In genomic region chr9:111166612-111167011, GRCm38 (mm10) we compare ENCODE assay signal across 29 mouse cellular contexts. TPM values are rescaled to one million over a fixed set of nuclear protein-coding genes. Genes with fewer than 3 reads are reported as not detected.
DNase-seq lines count a peak whose midpoint lies in the region; ATAC-seq and TF ChIP-seq lines count a peak whose summit lies in the region.
"Had no signal": no experiment of that assay in that cellular context is flagged by ENCODE, and none has a peak within 500 bp of the region (broad histone marks: within the 10 kb centered on the region; RNA-seq: fewer than 3 reads in every experiment).

No protein-coding gene starts in this region.

- H3K9ac ChIP-seq in forebrain, postnatal 0 days, result no peak overlapping the region
- no peak overlapping the region for H3K9ac ChIP-seq in forebrain, embryonic 12.5 days
- H3K9ac ChIP-seq in hindbrain, embryonic 11.5 days (ENCODE audit: low read depth, low read length), result no peak overlapping the region
- no peak overlapping the region for H3K9ac ChIP-seq in midbrain, embryonic 11.5 days (ENCODE audit: low read length)
- no peak overlapping the region for H3K9ac ChIP-seq in midbrain, embryonic 14.5 days (replicated peaks; ENCODE audit: low read length)
- H3K9ac ChIP-seq: embryonic facial prominence, embryonic 12.5 days; forebrain, embryonic 15.5 days; limb, embryonic 13.5 days; neural tube, embryonic 13.5 days had no signal

- no peaks in the 10 kb centered on the region for H3K9me3 ChIP-seq in forebrain, postnatal 0 days (ENCODE audit: low read length)
- no peaks in the 10 kb centered on the region for H3K9me3 ChIP-seq in forebrain, embryonic 12.5 days
- no peaks in the 10 kb centered on the region for H3K9me3 ChIP-seq in hindbrain, embryonic 10.5 days
- no peaks in the 10 kb centered on the region for H3K9me3 ChIP-seq in hindbrain, embryonic 11.5 days (ENCODE audit: control insufficient read depth, low read length)
- H3K9me3 ChIP-seq in midbrain, embryonic 11.5 days (ENCODE audit: control insufficient read depth, low read length), result no peaks in the 10 kb centered on the region
- no peaks in the 10 kb centered on the region for H3K9me3 ChIP-seq in midbrain, embryonic 14.5 days (ENCODE audit: control insufficient read depth, low read length)
- H3K9me3 ChIP-seq: embryonic facial prominence, embryonic 12.5 days; forebrain, embryonic 15.5 days; limb, embryonic 13.5 days; megakaryocyte, embryonic 14.5 days; neural tube, embryonic 13.5 days had no signal

- H3K4me3 ChIP-seq in forebrain, postnatal 0 days (ENCODE audit: low read depth, low read length), result no peak overlapping the region
- H3K4me3 ChIP-seq in forebrain, embryonic 12.5 days (replicated peaks), result no peak overlapping the region
- H3K4me3 ChIP-seq in hindbrain, embryonic 10.5 days, result no peak overlapping the region
- H3K4me3 ChIP-seq in hindbrain, embryonic 11.5 days (ENCODE audit: low read depth, low read length), result no peak overlapping the region
- no peak overlapping the region for H3K4me3 ChIP-seq in midbrain, embryonic 11.5 days (ENCODE audit: low read depth, low read length)
- no peak overlapping the region for H3K4me3 ChIP-seq in midbrain, embryonic 14.5 days (replicated peaks; ENCODE audit: low read depth, low read length)
- H3K4me3 ChIP-seq: embryonic facial prominence, embryonic 12.5 days; erythroblast, embryonic 14.5 days; forebrain, embryonic 15.5 days; limb, embryonic 13.5 days; megakaryocyte, embryonic 14.5 days; myocyte; neural tube, embryonic 13.5 days had no signal

- 43% methylated on average over 4 of the region's 4 CpGs for WGBS in forebrain, postnatal 0 days
- 67% methylated on average over 4 of the region's 4 CpGs for WGBS in forebrain, embryonic 12.5 days
- 55% methylated on average over 4 of the region's 4 CpGs for WGBS in hindbrain, embryonic 10.5 days
- 53% methylated on average over 4 of the region's 4 CpGs for whole genome bisulfite sequencing in hindbrain, embryonic 11.5 days
- WGBS in midbrain, embryonic 11.5 days, result 61% methylated on average over 4 of the region's 4 CpGs
- WGBS in midbrain, embryonic 14.5 days, result 39% methylated on average over 4 of the region's 4 CpGs

- H3K27me3 ChIP-seq in forebrain, postnatal 0 days (ENCODE audit: insufficient read depth, low read length), result no peaks in the 10 kb centered on the region
- no peaks in the 10 kb centered on the region for H3K27me3 ChIP-seq in forebrain, embryonic 12.5 days
- no peaks in the 10 kb centered on the region for H3K27me3 ChIP-seq in hindbrain, embryonic 10.5 days (ENCODE audit: insufficient read depth, poor library complexity, severe bottlenecking)
- no peaks in the 10 kb centered on the region for H3K27me3 ChIP-seq in hindbrain, embryonic 11.5 days (ENCODE audit: control insufficient read depth, insufficient read depth, low read length)
- H3K27me3 ChIP-seq in midbrain, embryonic 11.5 days (ENCODE audit: control insufficient read depth, insufficient read depth, low read length), result no peaks in the 10 kb centered on the region
- H3K27me3 ChIP-seq in midbrain, embryonic 14.5 days (ENCODE audit: control insufficient read depth, insufficient read depth, low read length), result no peaks in the 10 kb centered on the region
- H3K27me3 ChIP-seq: embryonic facial prominence, embryonic 12.5 days; forebrain, embryonic 15.5 days; limb, embryonic 13.5 days; megakaryocyte, embryonic 14.5 days; neural tube, embryonic 13.5 days had no signal

- H3K4me1 ChIP-seq in forebrain, postnatal 0 days (ENCODE audit: insufficient read depth), result no peaks in the 10 kb centered on the region
- no peaks in the 10 kb centered on the region for H3K4me1 ChIP-seq in forebrain, embryonic 12.5 days
- H3K4me1 ChIP-seq in hindbrain, embryonic 10.5 days (replicated peaks), result peaks cover 10% of the 10 kb centered on the region
- no peaks in the 10 kb centered on the region for H3K4me1 ChIP-seq in hindbrain, embryonic 11.5 days (replicated peaks; ENCODE audit: control insufficient read depth, insufficient read depth, low read length)
- H3K4me1 ChIP-seq in midbrain, embryonic 11.5 days (ENCODE audit: control insufficient read depth, insufficient read depth, low read length), result no peaks in the 10 kb centered on the region
- H3K4me1 ChIP-seq in midbrain, embryonic 14.5 days (ENCODE audit: control insufficient read depth, insufficient read depth, low read length), result 0 out of 2 replicates have a peak, but pooled peaks cover 4% of the 10 kb centered on the region
- H3K4me1 ChIP-seq: embryonic facial prominence, embryonic 12.5 days; limb, embryonic 13.5 days had no signal

- H3K36me3 ChIP-seq in forebrain, postnatal 0 days (ENCODE audit: insufficient read depth), result no peaks in the 10 kb centered on the region
- peaks cover 9% of the 10 kb centered on the region; the same call in 1 of the 2 replicates for H3K36me3 ChIP-seq in forebrain, embryonic 12.5 days (replicated peaks)
- H3K36me3 ChIP-seq in hindbrain, embryonic 10.5 days, result peaks cover 17% of the 10 kb centered on the region
- no peaks in the 10 kb centered on the region; the same call in 1 of the 2 replicates for H3K36me3 ChIP-seq in hindbrain, embryonic 11.5 days (ENCODE audit: control insufficient read depth, insufficient read depth, low read length)
- no peaks in the 10 kb centered on the region for H3K36me3 ChIP-seq in midbrain, embryonic 11.5 days (ENCODE audit: control insufficient read depth, insufficient read depth, low read length)
- no peaks in the 10 kb centered on the region for H3K36me3 ChIP-seq in midbrain, embryonic 14.5 days (ENCODE audit: control insufficient read depth, insufficient read depth, low read length)
- H3K36me3 ChIP-seq: embryonic facial prominence, embryonic 12.5 days; forebrain, embryonic 15.5 days had no signal

- no peak for ATAC-seq in forebrain, postnatal 0 days
- no peak for ATAC-seq in forebrain, embryonic 12.5 days (ENCODE audit: low FRiP score)
- ATAC-seq in hindbrain, embryonic 11.5 days (ENCODE audit: low FRiP score), result no peak
- no peak for ATAC-seq in midbrain, embryonic 11.5 days (ENCODE audit: low FRiP score)
- no peak for ATAC-seq in midbrain, embryonic 14.5 days (ENCODE audit: low FRiP score, low TSS enrichment)
- ATAC-seq: CD4-positive, CD25-positive, alpha-beta regulatory T cell, adult 4 months; forebrain, embryonic 15.5 days; intestine, postnatal 0 days; midbrain, embryonic 16.5 days had no signal

- TF ChIP-seq CTCF in forebrain, postnatal 0 days (IDR thresholded peaks at IDR 0.05; ENCODE audit: low read depth), result no peak

- peak overlapping the region; percentile 23; the same call in 1 of the 2 replicates for H3K27ac ChIP-seq in forebrain, postnatal 0 days (ENCODE audit: low read depth, low read length)
- H3K27ac ChIP-seq in forebrain, embryonic 12.5 days, result no peak overlapping the region
- peak overlapping the region; percentile 50; the same call in 1 of the 2 replicates for H3K27ac ChIP-seq in hindbrain, embryonic 10.5 days
- no peak overlapping the region for H3K27ac ChIP-seq in hindbrain, embryonic 11.5 days (ENCODE audit: low read depth, low read length)
- H3K27ac ChIP-seq in midbrain, embryonic 11.5 days (ENCODE audit: low read depth, low read length), result no peak overlapping the region
- no peak overlapping the region for H3K27ac ChIP-seq in midbrain, embryonic 14.5 days (replicated peaks; ENCODE audit: low read depth, low read length)
- H3K27ac ChIP-seq: embryonic facial prominence, embryonic 12.5 days; limb, embryonic 13.5 days; neural tube, embryonic 13.5 days had no signal

- H3K4me2 ChIP-seq in forebrain, postnatal 0 days (ENCODE audit: low read depth), result no peak overlapping the region
- H3K4me2 ChIP-seq in forebrain, embryonic 12.5 days, result no peak overlapping the region
- H3K4me2 ChIP-seq in hindbrain, embryonic 11.5 days (replicated peaks; ENCODE audit: low read depth, low read length), result no peak overlapping the region
- no peak overlapping the region for H3K4me2 ChIP-seq in midbrain, embryonic 11.5 days
- no peak overlapping the region for H3K4me2 ChIP-seq in midbrain, embryonic 14.5 days (ENCODE audit: low read length)
- H3K4me2 ChIP-seq: embryonic facial prominence, embryonic 12.5 days; forebrain, embryonic 15.5 days; limb, embryonic 13.5 days; neural tube, embryonic 13.5 days had no signal

- no peak for DNase-seq in forebrain, postnatal 0 days
- DNase-seq in hindbrain, embryonic 10.5 days (ENCODE audit: low spot score), result no peak
- DNase-seq in hindbrain, embryonic 11.5 days (ENCODE audit: low spot score), result no peak
- peak; percentile 69 for DNase-seq in midbrain, embryonic 11.5 days (ENCODE audit: low spot score, missing footprints)
- DNase-seq in midbrain, embryonic 14.5 days, result no peak
- DNase-seq in right cerebral cortex, adult 18-20 months, result no peak
- DNase-seq in adrenal gland, postnatal 4 days (ENCODE audit: low spot score in 2 of 2), result no peak
- DNase-seq: adrenal gland, adult 2 months; cerebellum, adult 18-20 months; cerebellum, postnatal 14 days; gastrocnemius, postnatal 10 days; heart, postnatal 14 days; kidney, postnatal 4 days; lung, adult 2 months; lung, postnatal 14 days; retina, postnatal 1 day; right cerebral cortex, postnatal 4 days; thymus, postnatal 25 days had no signal

RNA-seq across cellular contexts. Expression of gene Lrrfip2, which starts 49.2 kb away (rescaled TPM):
- total RNA-seq in forebrain, postnatal 0 days (2014; rRNA removed), result 29.2 and 41.7 TPM in 2 replicates
- polyA plus RNA-seq in forebrain, postnatal 0 days (2015; fragmentation: Nextera tagmentation; extraction: Ambion mirVana), result 36.0 and 38.9 TPM in 2 replicates
- polyA plus RNA-seq in forebrain, embryonic 12.5 days (2016; fragmentation: Nextera tagmentation; extraction: Ambion mirVana), result 48.8 and 52.8 TPM in 2 replicates
- 40.0 and 41.5 TPM in 2 replicates for polyA plus RNA-seq in hindbrain, embryonic 10.5 days (2016; fragmentation: Nextera tagmentation; extraction: Ambion mirVana)
- 52.2 and 57.4 TPM in 2 replicates for polyA plus RNA-seq in hindbrain, embryonic 11.5 days (2014; fragmentation: Nextera tagmentation; extraction: Ambion mirVana)
- polyA plus RNA-seq in midbrain, embryonic 11.5 days (2014; fragmentation: Nextera tagmentation; extraction: Ambion mirVana), result 46.3 and 49.9 TPM in 2 replicates
- 45.1 and 50.7 TPM in 2 replicates for polyA plus RNA-seq in midbrain, embryonic 14.5 days (2014; fragmentation: Nextera tagmentation; extraction: Ambion mirVana)
- total RNA-seq in adrenal gland, postnatal 4 days (2021), result 10 to 100 TPM; 55.1 to 55.9 TPM

Comparison
In these comparisons a context has a peak if more than half of its experiments do, and no peak if none do; other contexts are left out.
1. H3K27ac ChIP-seq: peak in forebrain, postnatal 0 days (single experiment) and hindbrain, embryonic 10.5 days (single experiment); none in forebrain, embryonic 12.5 days (single experiment), hindbrain, embryonic 11.5 days (single experiment), midbrain, embryonic 11.5 days (single experiment) and midbrain, embryonic 14.5 days (single experiment).